Mouse (Mus musculus): ENCODE measurements around the gene Anks1b. TPM values are rescaled to one million over a fixed set of nuclear protein-coding genes. Genes with fewer than 3 reads are reported as not detected.

Gene Anks1b
- polyA plus RNA-seq, 1 experiment from 2014 or later: 0.80 TPM

- no peak for ATAC-seq (replicated peaks; ENCODE audit: low FRiP score)
- H3K27me3 ChIP-seq (replicated peaks; ENCODE audit: control insufficient read depth, insufficient read depth, low read length): no peaks in the 10 kb centered on the region
- no peaks in the 10 kb centered on the region for H3K9me3 ChIP-seq (ENCODE audit: control insufficient read depth, low read length)
- no peak overlapping the region for H3K4me2 ChIP-seq
- no peaks in the 10 kb centered on the region; the same call in 1 of the 2 replicates for H3K36me3 ChIP-seq (ENCODE audit: control insufficient read depth, insufficient read depth, low read length)
- no peak overlapping the region for H3K27ac ChIP-seq (ENCODE audit: low read depth, low read length)
- 80% methylated on average over 7 of the region's 7 CpGs for WGBS
- H3K4me1 ChIP-seq (replicated peaks; ENCODE audit: control insufficient read depth, insufficient read depth, low read length): no peaks in the 10 kb centered on the region
- H3K4me3 ChIP-seq (ENCODE audit: low read depth, low read length): no peak overlapping the region
- H3K9ac ChIP-seq (ENCODE audit: low read depth, low read length): no peak overlapping the region
- DNase-seq (ENCODE audit: low spot score): no peak
These were observed 620.1 kb downstream of the Anks1b start for GRCm38 (mm10) chr10:90493436-90493835.

GRCm38 (mm10) chr10:90493996-90494642 is 620.8 kb downstream of the Anks1b start:
- no peaks in the 10 kb centered on the region for H3K9me3 ChIP-seq (ENCODE audit: control insufficient read depth, low read length)
- WGBS: 79% methylated on average over 3 of the region's 3 CpGs
- H3K4me1 ChIP-seq (replicated peaks; ENCODE audit: control insufficient read depth, insufficient read depth, low read length): no peaks in the 10 kb centered on the region
- H3K36me3 ChIP-seq (ENCODE audit: control insufficient read depth, insufficient read depth, low read length): no peaks in the 10 kb centered on the region; the same call in 1 of the 2 replicates
- H3K27ac ChIP-seq (ENCODE audit: low read depth, low read length): no peak overlapping the region
- H3K9ac ChIP-seq (ENCODE audit: low read depth, low read length): no peak overlapping the region
- no peak overlapping the region for H3K4me3 ChIP-seq (ENCODE audit: low read depth, low read length)
- no peaks in the 10 kb centered on the region for H3K27me3 ChIP-seq (replicated peaks; ENCODE audit: control insufficient read depth, insufficient read depth, low read length)
- no peak for ATAC-seq (replicated peaks; ENCODE audit: low FRiP score)
- no peak for DNase-seq (ENCODE audit: low spot score)
- no peak overlapping the region for H3K4me2 ChIP-seq

- Histone ChIP-seq H3K27ac (ENCODE audit: low read depth, low read length) (no peak overlapping the region), H3K4me1 (replicated peaks; ENCODE audit: control insufficient read depth, insufficient read depth, low read length) (no peaks in the 10 kb centered on the region), H3K9ac (ENCODE audit: low read depth, low read length) (no peak overlapping the region), H3K4me3 (ENCODE audit: low read depth, low read length) (no peak overlapping the region), H3K36me3 (ENCODE audit: control insufficient read depth, insufficient read depth, low read length) (no peaks in the 10 kb centered on the region; the same call in 1 of the 2 replicates), H3K27me3 (replicated peaks; ENCODE audit: control insufficient read depth, insufficient read depth, low read length) (no peaks in the 10 kb centered on the region), H3K9me3 (ENCODE audit: control insufficient read depth, low read length) (no peaks in the 10 kb centered on the region), H3K4me2 (no peak overlapping the region)
- ATAC-seq (replicated peaks; ENCODE audit: low FRiP score): no peak
- 83% methylated on average over 4 of the region's 4 CpGs for WGBS
- no peak for DNase-seq (ENCODE audit: low spot score)
These were observed 621.7 kb downstream of the Anks1b start for GRCm38 (mm10) chr10:90494981-90495516.

- no peak overlapping the region for H3K4me3 ChIP-seq (ENCODE audit: low read depth, low read length)
- no peak for ATAC-seq (replicated peaks; ENCODE audit: low FRiP score)
These were observed 634.3 kb downstream of the Anks1b start for GRCm38 (mm10) chr10:90507561-90507960.

GRCm38 (mm10) chr10:90512801-90513200 is 639.5 kb downstream of the Anks1b start:
- H3K4me1 ChIP-seq (replicated peaks; ENCODE audit: control insufficient read depth, insufficient read depth, low read length): no peaks in the 10 kb centered on the region
- no peaks in the 10 kb centered on the region for H3K27me3 ChIP-seq (replicated peaks; ENCODE audit: control insufficient read depth, insufficient read depth, low read length)
- H3K9me3 ChIP-seq (ENCODE audit: control insufficient read depth, low read length): no peaks in the 10 kb centered on the region
- no peaks in the 10 kb centered on the region for H3K36me3 ChIP-seq (ENCODE audit: control insufficient read depth, insufficient read depth, low read length)
- no peak overlapping the region for H3K27ac ChIP-seq (ENCODE audit: low read depth, low read length)
- WGBS: 83% methylated on average over 9 of the region's 9 CpGs
- ATAC-seq (replicated peaks; ENCODE audit: low FRiP score) (no peak), DNase-seq (ENCODE audit: low spot score) (no peak)
- no peak overlapping the region for H3K4me2 ChIP-seq
- H3K4me3 ChIP-seq (ENCODE audit: low read depth, low read length): no peak overlapping the region
- H3K9ac ChIP-seq (ENCODE audit: low read depth, low read length): no peak overlapping the region

More at GRCm38 (mm10) chr10:90507561-90507960, 634.3 kb downstream of the Anks1b start:
- H3K36me3 ChIP-seq (ENCODE audit: control insufficient read depth, insufficient read depth, low read length): no peaks in the 10 kb centered on the region
- 65% methylated on average over 1 of the region's 1 CpGs for WGBS
- H3K9ac ChIP-seq (ENCODE audit: low read depth, low read length): no peak overlapping the region
- H3K9me3 ChIP-seq (ENCODE audit: control insufficient read depth, low read length): no peaks in the 10 kb centered on the region
- H3K4me2 ChIP-seq: no peak overlapping the region
- DNase-seq (ENCODE audit: low spot score): no peak
- no peaks in the 10 kb centered on the region for H3K4me1 ChIP-seq (replicated peaks; ENCODE audit: control insufficient read depth, insufficient read depth, low read length)
- H3K27ac ChIP-seq (ENCODE audit: low read depth, low read length): no peak overlapping the region
- H3K27me3 ChIP-seq (replicated peaks; ENCODE audit: control insufficient read depth, insufficient read depth, low read length): no peaks in the 10 kb centered on the region

GRCm38 (mm10) chr10:90531813-90532212 is 658.5 kb downstream of the Anks1b start:
- H3K27ac ChIP-seq (ENCODE audit: low read depth, low read length): no peak overlapping the region
- no peaks in the 10 kb centered on the region for H3K9me3 ChIP-seq (ENCODE audit: control insufficient read depth, low read length)
- H3K9ac ChIP-seq (ENCODE audit: low read depth, low read length): no peak overlapping the region
- no peaks in the 10 kb centered on the region for H3K4me1 ChIP-seq (replicated peaks; ENCODE audit: control insufficient read depth, insufficient read depth, low read length)
- no peak overlapping the region for H3K4me3 ChIP-seq (ENCODE audit: low read depth, low read length)
- no peak overlapping the region for H3K4me2 ChIP-seq
- no peaks in the 10 kb centered on the region for H3K27me3 ChIP-seq (replicated peaks; ENCODE audit: control insufficient read depth, insufficient read depth, low read length)
- WGBS: 59% methylated on average over 1 of the region's 1 CpGs
- DNase-seq (ENCODE audit: low spot score) (no peak), ATAC-seq (replicated peaks; ENCODE audit: low FRiP score) (no peak)
- H3K36me3 ChIP-seq (ENCODE audit: control insufficient read depth, insufficient read depth, low read length): no peaks in the 10 kb centered on the region

- H3K27ac ChIP-seq (ENCODE audit: low read depth, low read length): no peak overlapping the region
- DNase-seq (ENCODE audit: low spot score) (no peak), ATAC-seq (replicated peaks; ENCODE audit: low FRiP score) (no peak)
- no peak overlapping the region for H3K4me3 ChIP-seq (ENCODE audit: low read depth, low read length)
- H3K9me3 ChIP-seq (ENCODE audit: control insufficient read depth, low read length): no peaks in the 10 kb centered on the region
- no peaks in the 10 kb centered on the region for H3K27me3 ChIP-seq (replicated peaks; ENCODE audit: control insufficient read depth, insufficient read depth, low read length)
- no peak overlapping the region for H3K4me2 ChIP-seq
- H3K9ac ChIP-seq (ENCODE audit: low read depth, low read length): no peak overlapping the region
- no peaks in the 10 kb centered on the region for H3K4me1 ChIP-seq (replicated peaks; ENCODE audit: control insufficient read depth, insufficient read depth, low read length)
- 89% methylated on average over 2 of the region's 2 CpGs for WGBS
- H3K36me3 ChIP-seq (ENCODE audit: control insufficient read depth, insufficient read depth, low read length): no peaks in the 10 kb centered on the region
These were observed 662.1 kb downstream of the Anks1b start for GRCm38 (mm10) chr10:90535370-90535769.

GRCm38 (mm10) chr10:90546635-90547034 is 673.3 kb downstream of the Anks1b start:
- no peak overlapping the region for H3K9ac ChIP-seq (ENCODE audit: low read depth, low read length)
- ATAC-seq (replicated peaks; ENCODE audit: low FRiP score) (no peak), DNase-seq (ENCODE audit: low spot score) (no peak)
- no peak overlapping the region for H3K4me3 ChIP-seq (ENCODE audit: low read depth, low read length)
- H3K4me2 ChIP-seq: no peak overlapping the region
- no peaks in the 10 kb centered on the region for H3K4me1 ChIP-seq (replicated peaks; ENCODE audit: control insufficient read depth, insufficient read depth, low read length)
- H3K9me3 ChIP-seq (ENCODE audit: control insufficient read depth, low read length): no peaks in the 10 kb centered on the region
- no peak overlapping the region for H3K27ac ChIP-seq (ENCODE audit: low read depth, low read length)
- WGBS: 52% methylated on average over 3 of the region's 3 CpGs
- H3K36me3 ChIP-seq (ENCODE audit: control insufficient read depth, insufficient read depth, low read length): no peaks in the 10 kb centered on the region
- H3K27me3 ChIP-seq (replicated peaks; ENCODE audit: control insufficient read depth, insufficient read depth, low read length): no peaks in the 10 kb centered on the region

- DNase-seq (ENCODE audit: low spot score): no peak
- no peak overlapping the region for H3K4me2 ChIP-seq
- H3K27me3 ChIP-seq (replicated peaks; ENCODE audit: control insufficient read depth, insufficient read depth, low read length): no peaks in the 10 kb centered on the region
- no peaks in the 10 kb centered on the region for H3K4me1 ChIP-seq (replicated peaks; ENCODE audit: control insufficient read depth, insufficient read depth, low read length)
- H3K9me3 ChIP-seq (ENCODE audit: control insufficient read depth, low read length): no peaks in the 10 kb centered on the region
- 70% methylated on average over 7 of the region's 7 CpGs for WGBS
- H3K9ac ChIP-seq (ENCODE audit: low read depth, low read length): no peak overlapping the region
- ATAC-seq (replicated peaks; ENCODE audit: low FRiP score): no peak
- no peak overlapping the region for H3K27ac ChIP-seq (ENCODE audit: low read depth, low read length)
- H3K4me3 ChIP-seq (ENCODE audit: low read depth, low read length): no peak overlapping the region
- H3K36me3 ChIP-seq (ENCODE audit: control insufficient read depth, insufficient read depth, low read length): no peaks in the 10 kb centered on the region
These were observed 689.6 kb downstream of the Anks1b start for GRCm38 (mm10) chr10:90562906-90563305.

All from liver, embryonic 11.5 days (tissue).